Mouse (Mus musculus) forebrain, embryonic 12.5 days (tissue): ENCODE data around the gene Col8a2. TPM values are rescaled to one million over a fixed set of nuclear protein-coding genes. Genes with fewer than 3 reads are reported as not detected.

ENCODE experiments used
- ATAC-seq: fragments of 200-750 bp; cut with Nextera tagmentation; 2 replicates; pipeline ENCODE4 v1.8.0; 2017; ENCODE audit warnings: moderate TSS enrichment; ENCODE audit not compliant: low FRiP score
- H3K27ac ChIP-seq: fragments of 300-500 bp; sonication (generic); 2 replicates; pipeline ENCODE4 v1.5.1; 2016; ENCODE audit warnings: mild to moderate bottlenecking
- H3K27me3 ChIP-seq: fragments of 300-500 bp; sonication (generic); 2 replicates; pipeline ENCODE4 v1.6.1; 2016; ENCODE audit warnings: mild to moderate bottlenecking
- H3K36me3 ChIP-seq: fragments of 300-500 bp; sonication (generic); replicated peaks from 2 replicates; pipeline ENCODE4 v1.6.1; 2016; ENCODE audit warnings: mild to moderate bottlenecking
- H3K4me1 ChIP-seq: fragments of 300-500 bp; sonication (generic); 2 replicates; pipeline ENCODE4 v1.6.1; 2016
- H3K4me2 ChIP-seq: fragments of 300-500 bp; sonication (generic); 2 replicates; pipeline ENCODE4 v1.6.1; 2016; ENCODE audit warnings: mild to moderate bottlenecking, moderate library complexity
- H3K4me3 ChIP-seq: fragments of 300-500 bp; sonication (generic); replicated peaks from 2 replicates; pipeline ENCODE4 v1.5.1; 2016; ENCODE audit warnings: mild to moderate bottlenecking
- H3K9ac ChIP-seq: fragments of 300-500 bp; sonication (generic); 2 replicates; pipeline ENCODE4 v1.6.1; 2016; ENCODE audit warnings: mild to moderate bottlenecking
- H3K9me3 ChIP-seq: fragments of 300-500 bp; sonication (generic); 2 replicates; pipeline ENCODE4 v1.6.1; 2016
- WGBS: fragments of 180-500 bp; shearing (Covaris S2); methylation state at CpG from one replicate; pipeline ENCODE4 v1.1.7; 2016; 5-methylcytosine and 5-hydroxymethylcytosine counted together
- polyA plus RNA-seq: library from polyadenylated mRNA; unstranded; fragments of >200 nt; fragmentation: Nextera tagmentation; extraction: Ambion mirVana; gene quantifications from 2 replicates; pipeline ENCODE4 v1.2.1, GENCODE M21; 2016

Col8a2 gene
- polyA plus RNA-seq, 1 experiment from 2014 or later, result 22.6 TPM

- peaks cover 57% of the 10 kb centered on the region for H3K4me1 ChIP-seq
- ATAC-seq, result no peak
Observed at GRCm38 (mm10) chr4:126261675-126262074, 24.9 kb upstream of the Col8a2 start.

GRCm38 (mm10) chr4:126262119-126262807, 24.3 kb upstream of the Col8a2 start, which contains the start of gene Trappc3:
TSS of gene Trappc3 (plus strand) at chr4:126262325.
- H3K36me3 ChIP-seq, result no peaks in the 10 kb centered on the region
- ATAC-seq, result peak; percentile 96
- WGBS, result under 1% methylated on average over 46 of the region's 46 CpGs
- 0 out of 2 replicates have a peak, but pooled peaks cover 6% of the 10 kb centered on the region for H3K27me3 ChIP-seq
- peak within 1 kb of the TSS; percentile 25; the same call in 1 of the 2 replicates for H3K27ac ChIP-seq
- peak within 1 kb of the TSS; percentile 74 for H3K4me3 ChIP-seq
- no peaks in the 10 kb centered on the region for H3K9me3 ChIP-seq
- peak within 1 kb of the TSS; percentile 73 for H3K4me2 ChIP-seq
- H3K9ac ChIP-seq, result peak within 1 kb of the TSS; percentile 79
- peaks cover 52% of the 10 kb centered on the region for H3K4me1 ChIP-seq

More at GRCm38 (mm10) chr4:126261675-126262074, 24.9 kb upstream of the Col8a2 start:
- Histone ChIP-seq H3K27me3 (0 out of 2 replicates have a peak, but pooled peaks cover 6% of the 10 kb centered on the region), H3K27ac (0 out of 2 replicates have a peak overlapping the region, but pooled peaks have one; percentile 25), H3K9ac (no peak overlapping the region), H3K4me2 (no peak overlapping the region; the same call in 1 of the 2 replicates), H3K36me3 (no peaks in the 10 kb centered on the region), H3K9me3 (no peaks in the 10 kb centered on the region), H3K4me3 (peak overlapping the region; percentile 74)
- 51% methylated on average over 7 of the region's 7 CpGs for WGBS

GRCm38 (mm10) chr4:126269292-126269691, 17.3 kb upstream of the Col8a2 start:
- Histone ChIP-seq H3K4me1 (no peaks in the 10 kb centered on the region), H3K27ac (no peak overlapping the region), H3K4me2 (no peak overlapping the region), H3K9me3 (no peaks in the 10 kb centered on the region), H3K4me3 (no peak overlapping the region), H3K27me3 (no peaks in the 10 kb centered on the region), H3K9ac (no peak overlapping the region), H3K36me3 (peaks cover 22% of the 10 kb centered on the region)
- 88% methylated on average over 3 of the region's 3 CpGs for WGBS
- no peak for ATAC-seq

- Histone ChIP-seq H3K27ac (no peak overlapping the region), H3K4me1 (peaks cover 4% of the 10 kb centered on the region), H3K4me2 (no peak overlapping the region), H3K9me3 (no peaks in the 10 kb centered on the region), H3K27me3 (no peaks in the 10 kb centered on the region; the same call in 1 of the 2 replicates), H3K9ac (no peak overlapping the region), H3K36me3 (peaks cover 39% of the 10 kb centered on the region), H3K4me3 (no peak overlapping the region)
- no peak for ATAC-seq
- 70% methylated on average over 13 of the region's 13 CpGs for WGBS
Observed at GRCm38 (mm10) chr4:126273753-126274152, 12.8 kb upstream of the Col8a2 start.

GRCm38 (mm10) chr4:126275081-126275480, 11.5 kb upstream of the Col8a2 start:
- H3K4me3 ChIP-seq, result no peak overlapping the region
- H3K9ac ChIP-seq, result no peak overlapping the region
- no peaks in the 10 kb centered on the region; the same call in 1 of the 2 replicates for H3K27me3 ChIP-seq
- peaks cover 4% of the 10 kb centered on the region for H3K4me1 ChIP-seq
- peaks cover 39% of the 10 kb centered on the region for H3K36me3 ChIP-seq
- H3K4me2 ChIP-seq, result no peak overlapping the region
- H3K9me3 ChIP-seq, result no peaks in the 10 kb centered on the region
- no peak overlapping the region for H3K27ac ChIP-seq
- WGBS, result 94% methylated on average over 4 of the region's 4 CpGs
- ATAC-seq, result no peak

GRCm38 (mm10) chr4:126275681-126276131, 10.9 kb upstream of the Col8a2 start:
- Histone ChIP-seq H3K4me2 (no peak overlapping the region), H3K27ac (no peak overlapping the region), H3K27me3 (no peaks in the 10 kb centered on the region; the same call in 1 of the 2 replicates), H3K9ac (no peak overlapping the region), H3K4me3 (no peak overlapping the region), H3K36me3 (peaks cover 35% of the 10 kb centered on the region), H3K4me1 (peaks cover 4% of the 10 kb centered on the region), H3K9me3 (no peaks in the 10 kb centered on the region)
- WGBS, result 90% methylated on average over 13 of the region's 13 CpGs
- ATAC-seq, result no peak

- Histone ChIP-seq H3K27me3 (no peaks in the 10 kb centered on the region; the same call in 1 of the 2 replicates), H3K9ac (no peak overlapping the region), H3K4me2 (peak overlapping the region; percentile 19; the same call in 1 of the 2 replicates), H3K4me1 (peaks cover 4% of the 10 kb centered on the region), H3K9me3 (no peaks in the 10 kb centered on the region), H3K27ac (peak overlapping the region; percentile 42; the same call in 1 of the 2 replicates), H3K4me3 (no peak overlapping the region), H3K36me3 (peaks cover 29% of the 10 kb centered on the region)
- 6% methylated on average over 13 of the region's 13 CpGs for WGBS
- ATAC-seq, result no peak
Observed at GRCm38 (mm10) chr4:126277906-126278564, 8.6 kb upstream of the Col8a2 start.

- 29% methylated on average over 9 of the region's 9 CpGs for WGBS
- H3K27me3 ChIP-seq, result peaks cover 5% of the 10 kb centered on the region; the same call in 1 of the 2 replicates
- ATAC-seq, result no peak
- no peak overlapping the region for H3K4me3 ChIP-seq
- H3K9me3 ChIP-seq, result no peaks in the 10 kb centered on the region
- H3K9ac ChIP-seq, result no peak overlapping the region
- H3K4me1 ChIP-seq, result peaks cover 4% of the 10 kb centered on the region
- peak overlapping the region; percentile 19; the same call in 1 of the 2 replicates for H3K4me2 ChIP-seq
- H3K27ac ChIP-seq, result peak overlapping the region; percentile 42
- peaks cover 24% of the 10 kb centered on the region for H3K36me3 ChIP-seq
Observed at GRCm38 (mm10) chr4:126278565-126278915, 8.1 kb upstream of the Col8a2 start.

GRCm38 (mm10) chr4:126278961-126279360, 7.6 kb upstream of the Col8a2 start:
- Histone ChIP-seq H3K36me3 (peaks cover 19% of the 10 kb centered on the region), H3K4me1 (peaks cover 4% of the 10 kb centered on the region), H3K4me2 (no peak overlapping the region), H3K27me3 (peaks cover 9% of the 10 kb centered on the region), H3K9ac (no peak overlapping the region), H3K4me3 (no peak overlapping the region), H3K9me3 (no peaks in the 10 kb centered on the region), H3K27ac (peak overlapping the region; percentile 42; the same call in 1 of the 2 replicates)
- 63% methylated on average over 9 of the region's 9 CpGs for WGBS
- no peak for ATAC-seq

GRCm38 (mm10) chr4:126281706-126282105, 4.9 kb upstream of the Col8a2 start:
- H3K27me3 ChIP-seq, result peaks cover 29% of the 10 kb centered on the region
- no peak overlapping the region for H3K27ac ChIP-seq
- H3K4me1 ChIP-seq, result peaks cover 9% of the 10 kb centered on the region
- WGBS, result 71% methylated on average over 9 of the region's 9 CpGs
- no peak for ATAC-seq
- H3K9me3 ChIP-seq, result peaks cover 7% of the 10 kb centered on the region; the same call in 1 of the 2 replicates
- H3K4me2 ChIP-seq, result no peak overlapping the region
- no peak overlapping the region for H3K4me3 ChIP-seq
- no peaks in the 10 kb centered on the region for H3K36me3 ChIP-seq
- no peak overlapping the region for H3K9ac ChIP-seq

GRCm38 (mm10) chr4:126283582-126283981, 3.0 kb upstream of the Col8a2 start:
- no peak for ATAC-seq
- Histone ChIP-seq H3K36me3 (no peaks in the 10 kb centered on the region), H3K4me3 (no peak overlapping the region), H3K9ac (no peak overlapping the region), H3K4me2 (no peak overlapping the region), H3K27ac (no peak overlapping the region), H3K9me3 (peaks cover 9% of the 10 kb centered on the region; the same call in 1 of the 2 replicates), H3K4me1 (peaks cover 15% of the 10 kb centered on the region), H3K27me3 (peaks cover 48% of the 10 kb centered on the region)
- 91% methylated on average over 8 of the region's 8 CpGs for WGBS

- no peak overlapping the region for H3K4me2 ChIP-seq
- H3K27ac ChIP-seq, result 0 out of 2 replicates have a peak overlapping the region, but pooled peaks have one; percentile 9
- H3K27me3 ChIP-seq, result peaks cover 78% of the 10 kb centered on the region
- peak overlapping the region; percentile 41; the same call in 1 of the 2 replicates for H3K4me3 ChIP-seq
- no peak overlapping the region for H3K9ac ChIP-seq
- H3K9me3 ChIP-seq, result peaks cover 9% of the 10 kb centered on the region; the same call in 1 of the 2 replicates
- H3K36me3 ChIP-seq, result no peaks in the 10 kb centered on the region
- ATAC-seq, result no peak
- peaks cover 20% of the 10 kb centered on the region for H3K4me1 ChIP-seq
- 40% methylated on average over 11 of the region's 11 CpGs for WGBS
Observed at GRCm38 (mm10) chr4:126287302-126287995, 856 bp downstream of the Col8a2 start.
